Mouse (Mus musculus) ES-Bruce4 (cell line): ENCODE results near the gene 4833439L19Rik.

Experiments used
- CTCF ChIP-seq: IDR thresholded peaks from one replicate; pipeline ENCODE4 v1.8.1; 2011; ENCODE audit warnings: low read depth, low read length
- EP300 ChIP-seq: IDR thresholded peaks from 2 replicates; pipeline ENCODE4 v1.6.1; 2011; ENCODE audit warnings: low read depth, low read length; ENCODE audit not compliant: insufficient read depth

- TF ChIP-seq EP300 (no peak), CTCF (no peak)
Observed at GRCm38 (mm10) chr13:54582126-54582525, 16.9 kb upstream of the 4833439L19Rik start.
